ENCODE assay signal across 13 mouse cellular contexts in the genomic region with DNA sequence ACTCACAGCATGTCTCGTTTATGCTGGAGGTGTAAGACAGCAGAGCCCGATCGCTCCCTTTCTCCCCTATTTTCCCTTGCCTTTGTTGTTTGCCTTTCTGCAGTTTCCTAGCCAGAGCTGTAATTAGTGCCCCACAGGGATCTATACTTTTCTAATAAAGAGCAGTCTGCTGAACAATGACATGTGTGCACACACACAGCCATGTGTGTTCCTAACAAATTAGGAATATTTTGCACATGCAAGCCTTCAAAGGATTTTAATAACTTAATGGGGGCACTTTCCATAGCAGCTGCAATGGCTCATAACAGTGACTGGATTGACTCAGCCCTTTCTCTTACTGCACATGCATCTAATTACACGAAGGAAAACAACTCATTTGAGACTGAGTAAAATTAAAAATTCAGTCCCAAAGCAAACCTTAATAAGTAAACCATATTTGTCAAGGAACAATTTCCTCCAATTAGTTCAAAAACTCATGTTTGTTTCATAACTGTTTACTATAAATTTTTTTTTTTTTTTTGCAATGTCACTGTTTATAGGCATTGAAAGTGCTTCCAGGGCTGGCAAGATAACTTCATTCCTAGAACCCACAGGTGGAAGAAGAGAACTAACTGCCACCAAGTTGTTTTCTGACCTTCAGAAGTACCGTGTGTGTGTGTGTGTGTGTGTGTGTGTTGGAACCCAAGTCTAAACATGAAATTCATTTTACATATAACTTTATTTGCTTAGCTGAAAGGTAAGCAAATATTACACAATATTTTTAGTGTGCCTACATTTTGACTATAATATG. TPM values are rescaled to one million over a fixed set of nuclear protein-coding genes. Genes with fewer than 3 reads are reported as not detected.
DNase-seq lines count a peak whose midpoint lies in the region; ATAC-seq and TF ChIP-seq lines count a peak whose summit lies in the region.
"Had no signal": no experiment of that assay in that cellular context is flagged by ENCODE, and none has a peak within 500 bp of the region (broad histone marks: within the 10 kb centered on the region; RNA-seq: fewer than 3 reads in every experiment).

No protein-coding gene starts in this region.

- 59% methylated on average over 5 of the region's 5 CpGs for WGBS in heart, adult 2 months
- WGBS in forebrain, embryonic 14.5 days = 13% methylated on average over 5 of the region's 5 CpGs
- WGBS in liver, embryonic 12.5 days (ENCODE audit: insufficient replicate concordance) = 46% methylated on average over 5 of the region's 5 CpGs

- intact Hi-C loops in heart, adult 2 months (cut with DNase I) = no loop called here
- intact Hi-C loops in heart, postnatal 10 days (cut with DNase I) = no loop called here
- intact Hi-C loops in left cerebral cortex, postnatal 36 days (cut with DNase I) = no loop called here

- H3K36me3 ChIP-seq in heart, adult 2 months (ENCODE audit: control insufficient read depth, insufficient read depth, low read length) = peaks cover 28% of the 10 kb centered on the region
- no peaks in the 10 kb centered on the region for H3K36me3 ChIP-seq in forebrain, embryonic 14.5 days (ENCODE audit: control insufficient read depth, insufficient read depth, low read length)
- H3K36me3 ChIP-seq in liver, embryonic 12.5 days = peaks cover 40% of the 10 kb centered on the region

- no peak for TF ChIP-seq EP300 in heart, adult 2 months (IDR thresholded peaks at IDR 0.05; ENCODE audit: insufficient read depth, low read depth, low read length)

- H3K9ac ChIP-seq in heart, adult 2 months (ENCODE audit: low read depth, low read length) = no peak overlapping the region; the same call in 1 of the 2 replicates
- no peak overlapping the region for H3K9ac ChIP-seq in forebrain, embryonic 14.5 days (ENCODE audit: low read length)
- H3K9ac ChIP-seq in liver, embryonic 12.5 days = peak overlapping the region; percentile 54

- no peak for DNase-seq in heart, adult 2 months
- DNase-seq in heart, postnatal 10 days = no peak
- DNase-seq in brain, embryonic 14.5 days (ENCODE audit: low read depth) = peak; percentile 91
- peak; percentile 86 for DNase-seq in forebrain, embryonic 14.5 days (ENCODE audit: low spot score)
- DNase-seq in left cerebral cortex, postnatal 36 days (ENCODE audit: low spot score in 2 of 2) = no peak
- no peak for DNase-seq in cerebellum, postnatal 14 days
- DNase-seq: adrenal gland, postnatal 36 days; B cell, adult 2 months; right cerebral cortex, postnatal 4 days had no signal

- peaks cover 16% of the 10 kb centered on the region for H3K4me1 ChIP-seq in heart, adult 2 months (ENCODE audit: control insufficient read depth, insufficient read depth, low read length)
- peaks cover 4% of the 10 kb centered on the region for H3K4me1 ChIP-seq in forebrain, embryonic 14.5 days (ENCODE audit: control insufficient read depth, insufficient read depth, low read length)
- H3K4me1 ChIP-seq in liver, embryonic 12.5 days = peaks cover 85% of the 10 kb centered on the region

- H3K4me2 ChIP-seq in forebrain, embryonic 14.5 days (ENCODE audit: low read length) = no peak overlapping the region
- H3K4me2 ChIP-seq in liver, embryonic 12.5 days = peak overlapping the region; percentile 22

- H3K4me3 ChIP-seq in heart, adult 2 months = no peak overlapping the region
- H3K4me3 ChIP-seq in forebrain, embryonic 14.5 days (ENCODE audit: low read depth, low read length) = no peak overlapping the region
- no peak overlapping the region for H3K4me3 ChIP-seq in liver, embryonic 12.5 days

- H3K27me3 ChIP-seq in heart, adult 2 months (ENCODE audit: control insufficient read depth, insufficient read depth, low read length) = no peaks in the 10 kb centered on the region
- peaks cover 22% of the 10 kb centered on the region; the same call in 1 of the 2 replicates for H3K27me3 ChIP-seq in forebrain, embryonic 14.5 days (replicated peaks; ENCODE audit: control insufficient read depth, insufficient read depth, low read length)
- H3K27me3 ChIP-seq in liver, embryonic 12.5 days (replicated peaks) = no peaks in the 10 kb centered on the region
- H3K27me3 ChIP-seq: Patski had no signal

- no peaks in the 10 kb centered on the region for H3K9me3 ChIP-seq in forebrain, embryonic 14.5 days (replicated peaks; ENCODE audit: control insufficient read depth, low read length)
- H3K9me3 ChIP-seq in liver, embryonic 12.5 days (replicated peaks) = no peaks in the 10 kb centered on the region

- TF ChIP-seq POLR2A in heart, adult 2 months (IDR thresholded peaks at IDR 0.05; ENCODE audit: insufficient read depth, low read depth, low read length) = no peak
- no peak for TF ChIP-seq POLR2A in brain, embryonic 14.5 days (IDR thresholded peaks at IDR 0.05; ENCODE audit: borderline replicate concordance, extremely low read depth, insufficient read depth, insufficient read length, poor library complexity, severe bottlenecking)

- no peak for TF ChIP-seq CTCF in heart, adult 2 months (IDR thresholded peaks at IDR 0.05)
- no peak for TF ChIP-seq CTCF in brain, embryonic 14.5 days (IDR thresholded peaks at IDR 0.05; ENCODE audit: borderline replicate concordance, extremely low read depth, insufficient read depth, insufficient read length)

- H3K79me2 ChIP-seq in heart, adult 2 months (replicated peaks; ENCODE audit: control insufficient read depth, insufficient read depth, low read length) = no peaks in the 10 kb centered on the region; the same call in 1 of the 2 replicates

- H3K27ac ChIP-seq in heart, adult 2 months = peak overlapping the region; percentile 10; the same call in 1 of the 2 replicates
- H3K27ac ChIP-seq in forebrain, embryonic 14.5 days (ENCODE audit: low read depth, low read length) = no peak overlapping the region
- H3K27ac ChIP-seq in liver, embryonic 12.5 days = peak overlapping the region; percentile 88

- ATAC-seq in forebrain, embryonic 14.5 days = peak; percentile 90
- peak; percentile 78 for ATAC-seq in liver, embryonic 12.5 days
- no peak for ATAC-seq in frontal cortex, adult (ENCODE audit: low TSS enrichment)
- ATAC-seq: intestine, postnatal 0 days; Patski had no signal

RNA-seq across cellular contexts. Expression of a gene that starts 48.6 kb away (rescaled TPM):
- total RNA-seq in heart, adult 2 months (2021) = under 1 TPM; 0.11 to 0.13 TPM
- 0.08 and 0.12 TPM in 2 replicates for polyA plus RNA-seq in heart, adult 2 months (2012; rRNA removed)
- under 1 TPM in 1 of 2 experiments, not detected in 1; 0.10 TPM for total RNA-seq in heart, postnatal 10 days (2021)
- not detected in 2 replicates for polyA plus RNA-seq in brain, embryonic 14.5 days (2012; rRNA removed)
- polyA plus RNA-seq in forebrain, embryonic 14.5 days (2014; fragmentation: Nextera tagmentation; extraction: Ambion mirVana) = not detected in 2 replicates
- 0.42 and 0.45 TPM in 2 replicates for polyA plus RNA-seq in liver, embryonic 12.5 days (2016; fragmentation: Nextera tagmentation; extraction: Ambion mirVana)
- under 1 TPM in 1 of 2 experiments, not detected in 1; 0.22 TPM for total RNA-seq in left cerebral cortex, postnatal 36 days (2021)

RNA-seq across cellular contexts. Expression of a gene that starts 49.2 kb away (rescaled TPM):
- total RNA-seq in heart, adult 2 months (2021) = 100 to 1,000 TPM; 128 to 256 TPM
- 58.7 and 62.5 TPM in 2 replicates for polyA plus RNA-seq in heart, adult 2 months (2012; rRNA removed)
- 100 to 1,000 TPM in 1 of 2 experiments, 10 to 100 TPM in 1; 86.0 to 131 TPM for total RNA-seq in heart, postnatal 10 days (2021)
- polyA plus RNA-seq in brain, embryonic 14.5 days (2012; rRNA removed) = 86.3 and 111 TPM in 2 replicates
- polyA plus RNA-seq in forebrain, embryonic 14.5 days (2014; fragmentation: Nextera tagmentation; extraction: Ambion mirVana) = 69.9 and 74.6 TPM in 2 replicates
- polyA plus RNA-seq in liver, embryonic 12.5 days (2016; fragmentation: Nextera tagmentation; extraction: Ambion mirVana) = 177 and 187 TPM in 2 replicates
- 10 to 100 TPM; 36.5 to 44.3 TPM for total RNA-seq in left cerebral cortex, postnatal 36 days (2021)

Comparison
In these comparisons a context has a peak if more than half of its experiments do, and no peak if none do; other contexts are left out.
1. DNase-seq: peak in brain, embryonic 14.5 days (single experiment) and forebrain, embryonic 14.5 days (single experiment); none in heart, adult 2 months (0 of 2), heart, postnatal 10 days (0 of 2), left cerebral cortex, postnatal 36 days (0 of 2) and cerebellum, postnatal 14 days (0 of 2).